Mouse (Mus musculus) mesoderm, embryonic 11.5 days (tissue): ENCODE measurements at regions not wholly inside any gene's neighbourhood (a gene's known extent, or its start where the extent isn't known, plus 50 kb on each side); places are given as distances from the start of the nearest gene placed in this dataset.
A peak's percentile ranks its signal among the peaks of the same experiment; 100 is the strongest.
"Not testable (repeated sequence)": the region's sequence is repeated elsewhere in the genome, so short reads cannot be mapped to it uniquely, and the experiment has no call there.

Experiments
- DNase-seq: peaks from one replicate; pipeline ENCODE4 v3.0.0-alpha.2; 2012; ENCODE audit warnings: low read depth, low spot score

DNA sequence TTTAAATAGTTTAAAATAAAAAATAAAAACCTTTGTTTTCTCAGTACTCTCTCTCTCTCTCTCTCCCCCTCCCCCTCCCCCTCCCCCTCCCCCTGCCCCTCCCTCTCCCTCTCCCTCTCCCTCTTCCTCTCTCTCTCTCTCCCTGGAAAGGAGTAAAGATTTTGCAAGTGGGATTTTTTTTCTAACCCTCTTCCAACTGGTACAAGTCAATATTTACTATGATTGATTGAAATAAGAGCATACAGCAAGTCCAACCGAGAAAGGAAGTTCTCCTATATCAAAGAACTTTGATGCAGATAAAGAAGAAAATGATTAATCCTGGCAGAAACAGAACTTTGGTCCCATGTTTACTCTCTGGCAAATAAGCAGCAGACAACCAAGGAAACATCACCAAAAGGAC is 89.0 kb upstream of the Reln start:
- DNase-seq, result no peak

- DNase-seq, result no peak
Measured at GRCm38 (mm10) chr5:22431721-22432120, 87.2 kb upstream of the Reln start.

DNA sequence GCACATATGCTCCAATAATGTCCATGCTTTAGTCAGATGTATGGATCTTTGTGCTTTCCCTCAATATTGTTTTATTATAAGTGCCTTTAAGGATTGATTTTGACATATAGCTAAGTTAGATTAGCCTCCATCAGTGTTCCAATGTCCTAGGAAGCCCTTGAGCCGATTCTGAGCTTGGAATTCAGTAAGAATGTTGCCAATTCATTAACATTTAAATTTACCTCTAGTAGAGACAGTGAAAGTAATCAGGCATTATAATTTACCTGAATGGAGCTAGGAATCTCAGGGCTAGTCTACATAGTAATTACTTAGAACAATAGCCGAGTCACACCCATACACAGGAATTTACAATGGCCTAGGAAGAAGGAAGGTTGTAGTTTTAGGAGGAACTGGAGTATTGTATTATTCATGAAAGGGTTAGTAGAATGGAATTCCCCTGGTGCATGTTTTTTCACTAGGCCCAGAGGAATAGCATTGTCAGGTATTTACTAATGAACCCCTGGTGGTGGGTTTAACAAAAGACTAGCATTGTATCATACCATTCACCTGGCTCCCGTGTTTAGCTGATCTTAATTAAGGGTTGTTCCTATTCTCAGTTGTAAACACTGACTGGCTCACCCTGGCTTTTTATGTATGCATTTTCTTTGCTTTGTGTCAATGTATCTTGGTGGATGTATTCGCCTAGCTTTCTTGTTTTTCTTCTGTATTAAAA is 81.4 kb upstream of the Reln start:
- DNase-seq, result not testable (repeated sequence)

- no peak for DNase-seq
Measured at GRCm38 (mm10) chr5:22415957-22416356, 71.5 kb upstream of the Reln start.

- peak; percentile 7 for DNase-seq
Measured at GRCm38 (mm10) chr5:22399134-22399533, 54.6 kb upstream of the Reln start.
